Mouse (Mus musculus) neural tube, embryonic 15.5 days (tissue): ENCODE data around the gene Wfdc15b. TPM values are rescaled to one million over a fixed set of nuclear protein-coding genes. Genes with fewer than 3 reads are reported as not detected.

Experiments used
- ATAC-seq: fragments of 200-750 bp; cut with Nextera tagmentation; 2 replicates; pipeline ENCODE4 v1.8.0; 2017; ENCODE audit warnings: mild to moderate bottlenecking, moderate TSS enrichment, moderate library complexity; ENCODE audit not compliant: low FRiP score
- H3K27ac ChIP-seq: fragments of 300-500 bp; sonication (generic); replicated peaks from 2 replicates; pipeline ENCODE4 v1.5.1; 2015; ENCODE audit warnings: mild to moderate bottlenecking, inconsistent platforms
- H3K27me3 ChIP-seq: fragments of 300-500 bp; sonication (generic); replicated peaks from 2 replicates; pipeline ENCODE4 v1.6.1; 2015; ENCODE audit warnings: inconsistent platforms
- H3K36me3 ChIP-seq: fragments of 300-500 bp; sonication (generic); 2 replicates; pipeline ENCODE4 v1.6.1; 2015; ENCODE audit warnings: inconsistent platforms
- H3K4me1 ChIP-seq: fragments of 300-500 bp; sonication (generic); 2 replicates; pipeline ENCODE4 v1.6.1; 2015; ENCODE audit warnings: inconsistent platforms
- H3K4me2 ChIP-seq: fragments of 300-500 bp; sonication (generic); 2 replicates; pipeline ENCODE4 v1.6.1; 2015; ENCODE audit warnings: inconsistent platforms, mild to moderate bottlenecking, moderate library complexity
- H3K4me3 ChIP-seq: fragments of 300-500 bp; sonication (generic); replicated peaks from 2 replicates; pipeline ENCODE4 v1.5.1; 2015; ENCODE audit warnings: mild to moderate bottlenecking, inconsistent platforms
- H3K9ac ChIP-seq: fragments of 300-500 bp; sonication (generic); replicated peaks from 2 replicates; pipeline ENCODE4 v1.6.1; 2015; ENCODE audit warnings: mild to moderate bottlenecking, inconsistent platforms
- H3K9me3 ChIP-seq: fragments of 300-500 bp; sonication (generic); replicated peaks from 2 replicates; pipeline ENCODE4 v1.6.1; 2016; ENCODE audit warnings: inconsistent platforms
- WGBS: fragments of 180-500 bp; shearing (Covaris S2); methylation state at CpG from one replicate; pipeline ENCODE4 v1.1.7; 2015; ENCODE audit warnings: mixed read lengths; 5-methylcytosine and 5-hydroxymethylcytosine counted together
- polyA plus RNA-seq: library from polyadenylated mRNA; unstranded; fragments of >200 nt; fragmentation: Nextera tagmentation; extraction: Ambion mirVana; gene quantifications from 2 replicates; pipeline ENCODE4 v1.2.1, GENCODE M21; 2015

Gene Wfdc15b
- polyA plus RNA-seq, 1 experiment from 2014 or later = not detected

DNA sequence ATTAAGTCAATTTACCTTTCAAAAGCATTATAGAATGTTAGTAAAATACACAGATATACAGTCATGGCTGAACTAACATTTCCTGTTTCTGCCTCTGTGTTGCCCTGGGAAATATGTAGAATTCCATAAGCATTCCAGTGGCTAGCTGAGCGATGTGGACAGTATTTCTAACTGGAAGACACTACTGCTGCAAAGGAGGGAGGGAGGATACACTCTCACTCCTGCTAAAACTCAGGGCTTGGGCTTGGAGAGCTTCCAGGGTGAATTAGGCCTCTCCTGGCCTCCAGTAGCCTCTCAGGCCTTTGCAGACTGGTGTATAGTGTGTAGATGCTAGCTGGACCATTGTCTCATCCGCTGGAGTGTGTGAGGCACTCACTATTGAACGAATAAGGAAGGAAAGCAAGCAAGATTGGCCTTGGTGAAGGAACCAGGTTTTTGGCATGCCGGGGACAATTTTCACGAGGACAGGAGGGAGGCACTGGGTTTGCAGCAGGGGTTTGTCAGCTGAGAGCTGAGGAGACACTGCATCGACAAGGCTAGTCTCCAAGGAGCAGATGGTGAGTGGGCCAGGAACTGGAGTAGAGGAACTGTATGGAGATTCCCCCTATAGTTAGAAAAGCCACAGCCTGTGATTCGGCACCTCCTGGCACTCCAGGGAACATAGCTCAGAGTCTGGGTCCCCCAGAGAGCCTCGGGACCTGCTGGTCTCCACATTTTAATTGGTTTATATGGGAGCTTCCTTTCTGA is 46.6 kb downstream of the Wfdc15b start:
- no peak overlapping the region for H3K4me3 ChIP-seq
- H3K27ac ChIP-seq = no peak overlapping the region
- no peaks in the 10 kb centered on the region for H3K9me3 ChIP-seq
- 78% methylated on average over 8 of the region's 8 CpGs for WGBS
- H3K36me3 ChIP-seq = no peaks in the 10 kb centered on the region
- no peak overlapping the region for H3K9ac ChIP-seq
- peaks cover 19% of the 10 kb centered on the region for H3K4me1 ChIP-seq
- no peak overlapping the region for H3K4me2 ChIP-seq
- peaks cover 25% of the 10 kb centered on the region for H3K27me3 ChIP-seq
- ATAC-seq = no peak

DNA sequence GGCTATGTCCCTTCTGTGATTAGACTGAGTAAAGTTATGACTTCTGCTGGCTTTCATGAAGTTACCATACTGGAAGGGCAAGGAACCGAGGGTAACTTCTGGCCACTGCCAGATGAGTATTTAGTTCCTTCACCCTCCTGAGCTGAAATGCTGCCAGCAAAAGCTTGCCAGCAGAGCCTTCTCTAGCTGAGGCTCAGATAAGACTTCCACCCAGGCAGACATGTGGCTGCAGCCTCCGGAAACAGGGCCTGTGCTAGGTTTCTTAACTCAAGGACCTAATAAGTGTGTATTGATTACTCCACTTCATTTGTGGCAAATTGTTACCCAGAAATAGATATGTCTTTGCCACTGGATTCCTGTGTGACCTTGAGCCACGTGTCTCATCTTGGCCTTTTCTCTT is 48.1 kb downstream of the Wfdc15b start:
- Histone ChIP-seq H3K9ac (no peak overlapping the region), H3K36me3 (no peaks in the 10 kb centered on the region), H3K4me1 (peaks cover 24% of the 10 kb centered on the region), H3K27me3 (peaks cover 39% of the 10 kb centered on the region), H3K4me2 (no peak overlapping the region), H3K27ac (no peak overlapping the region), H3K9me3 (no peaks in the 10 kb centered on the region), H3K4me3 (no peak overlapping the region)
- 80% methylated on average over 3 of the region's 3 CpGs for WGBS
- ATAC-seq = no peak

DNA sequence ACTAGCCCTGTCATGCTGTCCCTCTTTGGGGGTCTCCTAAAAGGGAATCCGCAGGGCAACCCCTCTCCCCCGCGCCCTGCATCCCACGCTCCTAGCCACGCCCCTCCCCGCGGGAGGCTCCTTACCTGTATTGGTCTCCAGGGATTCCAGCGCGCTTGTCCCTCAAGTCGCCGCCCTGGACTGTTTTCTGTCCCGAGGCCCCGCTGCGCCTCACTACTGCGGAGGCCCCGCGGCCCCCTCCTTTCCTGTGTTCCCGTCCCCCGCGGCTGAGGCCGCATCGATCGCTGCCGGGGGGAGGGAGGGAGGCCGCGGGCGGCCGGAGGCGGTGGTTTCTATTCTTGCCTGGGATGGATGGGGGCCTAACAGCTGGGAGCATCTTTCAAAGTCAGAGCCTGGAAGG is 50.6 kb downstream of the Wfdc15b start, which contains the start of gene Kcns1:
Gene Kcns1, minus strand, starts transcription at position 212 of the 400 bp plus-strand sequence.
- Histone ChIP-seq H3K36me3 (no peaks in the 10 kb centered on the region), H3K4me3 (peak within 1 kb of the TSS; percentile 34), H3K9ac (peak within 1 kb of the TSS; percentile 36), H3K9me3 (no peaks in the 10 kb centered on the region), H3K27me3 (peaks cover 64% of the 10 kb centered on the region), H3K27ac (no peak within 1 kb of the TSS), H3K4me2 (peak within 1 kb of the TSS; percentile 63), H3K4me1 (peaks cover 34% of the 10 kb centered on the region)
- ATAC-seq = no peak
- under 1% methylated on average over 29 of the region's 29 CpGs for WGBS

DNA sequence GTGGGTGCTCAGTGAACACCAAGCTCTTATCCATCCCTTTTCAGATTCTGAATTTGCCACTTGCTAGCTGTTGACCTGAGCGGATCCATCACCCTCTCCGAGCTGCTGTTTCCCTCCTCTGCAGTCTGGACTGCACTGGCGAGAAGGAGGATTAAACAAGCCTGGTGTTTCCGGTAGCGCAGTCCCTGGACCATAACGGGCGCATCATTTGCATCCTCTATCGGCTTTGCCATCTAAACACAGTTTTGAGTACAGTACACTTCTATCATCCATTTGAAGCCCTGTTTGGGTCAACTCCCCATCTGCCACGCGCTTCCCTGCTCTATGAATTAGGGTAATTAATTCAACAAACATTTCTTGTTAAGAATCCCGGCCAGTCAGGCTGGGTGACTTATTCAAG is 51.1 kb downstream of the Wfdc15b start:
- no peaks in the 10 kb centered on the region for H3K36me3 ChIP-seq
- 6% methylated on average over 11 of the region's 11 CpGs for WGBS
- H3K27me3 ChIP-seq = peaks cover 69% of the 10 kb centered on the region
- H3K9ac ChIP-seq = no peak overlapping the region
- no peak for ATAC-seq
- no peak overlapping the region for H3K27ac ChIP-seq
- peak overlapping the region; percentile 63 for H3K4me2 ChIP-seq
- H3K4me3 ChIP-seq = peak overlapping the region; percentile 34; the same call in 1 of the 2 replicates
- no peaks in the 10 kb centered on the region for H3K9me3 ChIP-seq
- peaks cover 34% of the 10 kb centered on the region for H3K4me1 ChIP-seq

DNA sequence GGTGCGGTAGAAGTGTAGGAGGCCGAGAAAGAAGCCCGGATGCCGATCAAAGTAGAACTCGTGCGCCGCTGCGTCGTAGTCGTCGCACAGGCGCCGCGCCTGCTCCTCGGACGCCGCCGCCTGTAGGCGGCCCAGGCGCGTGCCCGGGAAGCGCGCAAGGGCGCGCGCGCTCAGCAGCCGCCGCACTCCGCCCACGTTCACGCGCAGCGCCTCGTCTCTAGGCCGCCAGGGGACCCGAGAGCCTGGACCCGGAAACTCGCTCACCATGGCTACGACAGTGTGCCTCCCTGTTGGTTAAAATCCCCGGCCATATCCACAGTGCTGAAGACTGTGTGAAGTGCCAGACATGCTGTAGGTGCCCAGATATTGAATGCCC is 52.9 kb downstream of the Wfdc15b start:
- Histone ChIP-seq H3K4me1 (peaks cover 31% of the 10 kb centered on the region), H3K4me2 (peak overlapping the region; percentile 70), H3K27ac (no peak overlapping the region), H3K9ac (no peak overlapping the region), H3K4me3 (peak overlapping the region; percentile 45), H3K36me3 (no peaks in the 10 kb centered on the region), H3K27me3 (peaks cover 69% of the 10 kb centered on the region), H3K9me3 (no peaks in the 10 kb centered on the region)
- 6% methylated on average over 42 of the region's 42 CpGs for WGBS
- ATAC-seq = peak; percentile 34; the same call in 1 of the 2 replicates

DNA sequence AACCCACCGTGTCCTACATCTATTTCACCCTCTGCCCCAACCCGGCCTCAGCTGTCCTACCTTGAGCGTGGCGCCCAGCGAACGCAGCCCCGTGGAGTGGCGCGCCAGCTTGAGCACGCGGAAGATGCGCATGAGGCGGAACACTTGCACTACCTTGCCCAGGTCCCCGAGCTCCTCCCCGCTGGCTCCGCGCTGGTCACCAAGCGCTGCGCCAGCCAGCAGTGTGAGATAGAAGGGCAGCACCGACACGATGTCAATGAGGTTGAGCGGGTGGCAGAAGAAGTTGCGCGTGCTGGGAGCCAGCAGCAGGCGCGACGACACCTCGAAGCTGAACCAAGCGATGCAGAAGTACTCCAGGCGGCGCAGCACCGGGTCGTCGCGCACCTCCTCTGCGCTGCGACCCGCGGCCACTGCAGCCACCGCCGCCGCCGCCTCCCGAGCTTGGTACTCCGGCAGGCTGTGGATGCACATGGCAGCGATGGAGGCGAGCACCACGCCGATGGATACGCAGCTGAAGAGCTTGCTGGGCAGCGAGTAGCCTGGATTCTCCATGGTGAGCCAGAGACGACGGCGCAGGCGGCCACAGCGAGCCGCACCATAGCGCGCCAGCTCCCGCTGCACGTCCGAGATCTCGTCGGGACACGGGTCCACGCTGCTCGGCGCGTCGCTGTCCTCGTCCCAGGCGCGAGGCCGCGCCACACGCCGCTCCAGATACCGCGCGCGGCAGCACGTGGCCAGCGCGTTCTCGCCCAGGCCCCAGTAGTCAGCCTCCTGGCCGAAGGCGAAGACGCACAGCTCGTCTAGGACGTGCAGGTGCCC is 53.5 kb downstream of the Wfdc15b start:
- peaks cover 31% of the 10 kb centered on the region for H3K4me1 ChIP-seq
- H3K27ac ChIP-seq = no peak overlapping the region
- WGBS = 14% methylated on average over 90 of the region's 90 CpGs
- H3K4me3 ChIP-seq = peak overlapping the region; percentile 45
- H3K9me3 ChIP-seq = no peaks in the 10 kb centered on the region
- peak overlapping the region; percentile 70 for H3K4me2 ChIP-seq
- peak; percentile 76; the same call in 1 of the 2 replicates for ATAC-seq
- no peaks in the 10 kb centered on the region for H3K36me3 ChIP-seq
- H3K9ac ChIP-seq = peak overlapping the region; percentile 37; the same call in 1 of the 2 replicates
- peaks cover 66% of the 10 kb centered on the region for H3K27me3 ChIP-seq

DNA sequence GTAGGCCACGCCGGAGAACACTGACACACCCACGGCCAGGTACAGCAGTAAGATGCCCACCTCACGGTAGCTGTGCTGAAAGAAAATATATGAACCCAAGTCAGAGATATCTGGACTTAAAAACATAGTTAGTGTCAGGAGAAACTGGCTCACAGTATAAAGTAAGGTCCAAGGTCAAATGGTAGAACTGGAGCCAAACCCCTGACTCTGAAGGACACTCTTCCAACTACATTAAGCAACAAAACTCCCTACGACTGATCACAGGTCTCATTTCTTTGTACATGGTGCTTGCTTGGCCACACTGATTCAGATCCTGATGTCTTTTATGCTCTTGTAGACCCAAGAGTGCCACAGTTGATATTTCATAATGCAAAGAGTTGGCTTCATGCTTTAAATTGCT is 56.5 kb downstream of the Wfdc15b start:
- ATAC-seq = no peak
- no peak overlapping the region for H3K4me3 ChIP-seq
- 92% methylated on average over 5 of the region's 5 CpGs for WGBS
- peaks cover 15% of the 10 kb centered on the region for H3K4me1 ChIP-seq
- no peaks in the 10 kb centered on the region for H3K9me3 ChIP-seq
- no peak overlapping the region for H3K27ac ChIP-seq
- H3K4me2 ChIP-seq = no peak overlapping the region
- H3K27me3 ChIP-seq = peaks cover 45% of the 10 kb centered on the region
- no peak overlapping the region for H3K9ac ChIP-seq
- H3K36me3 ChIP-seq = no peaks in the 10 kb centered on the region

Other genes starting within 250 kb of the Wfdc15b start
- 487 and 519 TPM in 2 replicates for gene Ywhab, start 226.7 kb downstream of the Wfdc15b start, polyA plus RNA-seq
- gene Pabpc1l, start 196.2 kb downstream of the Wfdc15b start, polyA plus RNA-seq = 1.1 and 1.7 TPM in 2 replicates
- 15.4 and 19.0 TPM in 2 replicates for gene Stk4, start 151.3 kb downstream of the Wfdc15b start, polyA plus RNA-seq
- gene Tomm34, start 150.5 kb downstream of the Wfdc15b start, polyA plus RNA-seq = 49.5 and 53.9 TPM in 2 replicates
- gene Kcns1, start 50.5 kb downstream of the Wfdc15b start, polyA plus RNA-seq = 1.8 and 2.4 TPM in 2 replicates
- gene Wfdc5, start 38.9 kb downstream of the Wfdc15b start, polyA plus RNA-seq = not detected in 2 replicates
- gene Wfdc12, start 31.1 kb downstream of the Wfdc15b start, polyA plus RNA-seq = not detected in 2 replicates
- not detected in 2 replicates for gene Wfdc15a, start 21.5 kb downstream of the Wfdc15b start, polyA plus RNA-seq
- not detected in 2 replicates for gene Svs2, start 16.8 kb upstream of the Wfdc15b start, polyA plus RNA-seq
- not detected in 2 replicates for gene Svs3b, start 35.0 kb upstream of the Wfdc15b start, polyA plus RNA-seq
- gene Svs4, start 56.8 kb upstream of the Wfdc15b start, polyA plus RNA-seq = not detected in 2 replicates
- not detected in 2 replicates for gene Svs3a, start 67.6 kb upstream of the Wfdc15b start, polyA plus RNA-seq
- not detected in 2 replicates for gene Svs6, start 95.1 kb upstream of the Wfdc15b start, polyA plus RNA-seq
- not detected in 2 replicates for gene Svs5, start 111.1 kb upstream of the Wfdc15b start, polyA plus RNA-seq
- gene Slpi, start 167.4 kb upstream of the Wfdc15b start, polyA plus RNA-seq = 0.36 and 0.43 TPM in 2 replicates
- gene Rbpjl, start 181.5 kb upstream of the Wfdc15b start, polyA plus RNA-seq = 0.17 and 0.61 TPM in 2 replicates
- 8.5 and 11.1 TPM in 2 replicates for gene Matn4, start 183.5 kb upstream of the Wfdc15b start, polyA plus RNA-seq
- gene Sdc4, start 222.2 kb upstream of the Wfdc15b start, polyA plus RNA-seq = 9.0 and 26.2 TPM in 2 replicates
- gene Sys1, start 235.3 kb upstream of the Wfdc15b start, polyA plus RNA-seq = 86.8 and 92.7 TPM in 2 replicates
- gene Gm20458, start 239.3 kb upstream of the Wfdc15b start, polyA plus RNA-seq = 4.5 and 5.8 TPM in 2 replicates